Mouse (Mus musculus): ENCODE measurements around the gene Anapc15-ps.
"Not testable (repeated sequence)": the region's sequence is repeated elsewhere in the genome, so short reads cannot be mapped to it uniquely, and the experiment has no call there.

The Anapc15-ps gene

DNA sequence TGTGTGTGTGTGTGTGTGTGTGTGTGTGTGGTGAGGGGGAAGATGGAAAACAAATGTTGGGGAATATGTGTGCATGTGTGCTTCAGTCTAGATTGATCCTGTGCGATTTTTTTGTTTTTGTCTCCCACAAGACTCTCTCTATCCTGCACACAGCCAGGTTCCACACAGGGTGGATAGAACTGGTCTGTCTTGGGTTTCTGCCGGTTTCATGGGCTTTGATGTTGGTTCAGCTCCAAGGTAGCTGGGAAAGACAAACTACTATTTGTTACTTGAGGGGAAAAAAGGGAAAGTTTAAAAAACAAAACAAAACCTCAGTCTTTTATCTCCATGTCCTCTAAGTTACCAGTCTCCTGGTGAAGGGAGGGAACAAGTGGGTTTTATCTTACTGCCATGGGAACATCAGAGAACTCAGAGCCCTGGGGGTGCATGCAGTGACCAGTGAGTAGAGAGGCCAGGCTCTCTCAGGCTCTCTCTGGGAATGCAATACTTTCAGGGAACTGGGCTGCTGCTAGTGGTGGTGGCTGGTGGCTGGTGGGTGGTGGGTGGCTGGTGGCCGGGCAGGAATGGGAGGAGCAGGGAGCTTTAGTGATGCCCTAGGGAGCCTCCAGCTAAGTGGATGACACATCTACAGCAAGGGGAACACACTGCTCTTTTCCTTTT lies 5.8 kb downstream of the Anapc15-ps start:
- no peak for DNase-seq

- DNase-seq: no peak
These were observed 6.5 kb downstream of the Anapc15-ps start for GRCm38 (mm10) chr10:95666791-95667190.

DNA sequence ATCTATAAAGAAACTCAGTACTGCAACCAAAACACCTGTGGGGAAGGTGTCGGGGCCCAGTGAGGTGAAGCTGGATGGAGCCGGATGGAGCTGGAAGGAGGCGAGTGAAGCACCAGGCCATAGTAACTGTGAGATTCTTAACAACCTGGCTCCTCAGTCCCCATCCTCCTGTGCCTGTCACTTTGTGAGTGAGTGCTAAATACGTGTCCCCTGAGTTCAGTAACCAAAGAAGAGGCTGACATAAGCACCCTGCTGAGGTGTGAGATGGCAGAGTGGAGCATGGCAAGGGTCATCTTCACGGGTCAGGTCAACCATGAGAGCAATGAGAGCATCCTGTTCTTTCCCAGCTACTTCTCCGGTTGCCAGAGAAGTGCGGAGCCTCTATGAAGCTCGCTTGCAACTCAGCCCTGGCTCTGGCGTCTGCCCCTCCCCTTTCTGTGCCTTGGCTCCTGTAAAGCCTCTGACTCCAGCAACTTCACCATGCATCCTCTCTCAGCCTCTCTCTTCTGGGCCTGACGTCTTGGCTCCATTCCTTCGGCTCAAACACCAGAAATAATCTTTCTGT lies 7.7 kb downstream of the Anapc15-ps start:
- no peak for DNase-seq

- DNase-seq: no peak
These were observed 8.6 kb downstream of the Anapc15-ps start for GRCm38 (mm10) chr10:95664613-95665012.

DNA sequence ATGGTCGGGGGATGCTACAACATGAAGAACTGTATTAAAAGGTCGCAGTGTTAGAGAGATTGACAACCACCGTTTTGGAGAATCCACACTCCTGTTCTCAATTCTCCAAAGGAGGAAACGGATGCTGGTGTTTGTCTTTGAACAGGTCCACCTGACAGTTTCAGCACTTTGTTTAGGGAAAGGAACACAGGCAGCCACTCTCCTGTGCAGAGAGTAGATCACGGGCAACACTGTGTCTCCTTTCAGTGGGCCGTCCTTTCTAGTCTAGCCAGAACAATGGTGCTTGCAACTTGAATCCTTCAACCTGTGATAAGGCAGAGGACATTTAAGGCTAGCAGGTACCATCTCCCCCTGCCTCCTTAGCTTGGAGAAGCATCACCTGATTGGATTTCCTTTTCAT lies 12.9 kb downstream of the Anapc15-ps start:
- no peak for DNase-seq

DNA sequence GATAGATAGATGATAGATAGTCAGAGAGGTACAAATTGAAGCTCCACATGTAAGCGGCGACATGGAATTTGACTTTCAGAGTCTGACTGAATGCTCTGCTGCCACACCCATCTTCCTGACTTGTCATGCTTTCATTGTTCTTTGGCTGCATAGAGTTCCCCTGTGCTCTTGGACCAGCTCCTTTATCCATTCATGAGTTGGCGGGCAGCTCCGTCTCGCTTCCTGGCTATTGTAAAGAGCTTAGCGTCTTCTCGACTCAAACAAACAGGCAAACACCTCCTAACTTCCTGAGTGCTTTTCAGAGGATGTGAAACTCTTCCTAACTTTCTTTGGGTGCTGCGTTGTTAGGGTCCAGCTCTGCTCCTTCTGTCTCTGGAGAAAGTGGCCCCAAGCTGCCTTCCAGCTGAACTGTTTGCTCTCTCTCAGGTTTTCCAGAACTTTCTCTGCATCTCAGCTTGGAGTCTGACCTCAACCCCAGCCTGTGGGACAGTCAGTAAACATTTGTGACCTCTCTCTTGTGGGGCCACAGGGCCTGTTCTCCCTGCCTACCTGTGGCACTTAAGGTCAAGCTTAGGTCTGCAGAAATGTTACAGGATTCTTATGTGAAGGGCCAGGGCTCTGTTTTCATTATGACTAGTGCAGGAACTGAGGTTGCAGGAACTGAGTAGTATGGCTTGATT lies 13.6 kb downstream of the Anapc15-ps start:
- no peak for DNase-seq

GRCm38 (mm10) chr10:95658836-95659343 lies 14.4 kb downstream of the Anapc15-ps start:
- no peak for DNase-seq

DNA sequence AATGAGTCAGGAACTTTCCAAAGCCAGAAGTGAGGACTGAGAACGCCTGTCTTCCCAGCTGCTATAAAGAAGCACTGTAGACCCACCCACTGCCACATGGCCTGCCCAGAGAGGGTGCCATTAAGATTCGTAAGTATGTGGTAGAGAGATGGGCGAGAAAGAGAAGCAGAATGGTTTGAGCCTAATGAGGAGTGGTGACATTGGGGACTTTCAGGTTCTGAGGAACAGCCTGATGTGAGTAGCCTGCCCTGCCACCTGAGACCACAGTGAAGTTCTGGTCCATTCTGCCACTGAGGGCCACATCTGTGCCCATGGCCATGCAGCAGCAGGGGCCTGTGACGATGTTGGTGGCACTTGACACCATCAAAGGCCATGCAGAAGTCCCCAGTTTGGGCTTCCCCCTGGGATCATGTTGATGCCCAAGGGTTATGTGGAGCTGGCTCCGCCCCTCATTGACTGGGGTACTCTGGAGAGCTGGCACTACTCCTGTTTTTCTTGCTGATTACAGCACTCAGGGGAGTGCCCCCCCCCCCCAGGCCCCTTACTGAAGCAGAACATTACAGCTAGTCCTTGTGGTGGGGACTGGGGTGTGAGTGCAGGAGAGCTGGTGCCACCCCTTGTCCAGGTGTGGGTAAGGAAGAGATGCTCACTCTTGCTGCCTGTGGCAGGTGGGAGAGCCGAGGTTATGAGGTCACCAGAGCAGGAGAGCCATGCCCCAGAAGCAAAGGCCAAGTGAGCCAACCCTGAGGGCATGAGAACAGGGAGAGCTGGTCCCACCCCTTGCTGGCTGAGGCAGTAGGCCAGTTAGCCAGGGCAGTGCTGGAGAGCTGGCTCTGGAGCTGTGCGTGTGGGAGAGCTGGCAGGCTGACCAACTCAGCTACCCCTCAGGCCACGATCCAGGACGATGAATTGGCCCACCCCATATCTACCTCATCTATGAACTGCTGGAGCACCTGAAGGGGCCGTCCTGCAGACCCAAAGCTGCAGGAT lies 16.7 kb downstream of the Anapc15-ps start:
- no peak for DNase-seq

DNA sequence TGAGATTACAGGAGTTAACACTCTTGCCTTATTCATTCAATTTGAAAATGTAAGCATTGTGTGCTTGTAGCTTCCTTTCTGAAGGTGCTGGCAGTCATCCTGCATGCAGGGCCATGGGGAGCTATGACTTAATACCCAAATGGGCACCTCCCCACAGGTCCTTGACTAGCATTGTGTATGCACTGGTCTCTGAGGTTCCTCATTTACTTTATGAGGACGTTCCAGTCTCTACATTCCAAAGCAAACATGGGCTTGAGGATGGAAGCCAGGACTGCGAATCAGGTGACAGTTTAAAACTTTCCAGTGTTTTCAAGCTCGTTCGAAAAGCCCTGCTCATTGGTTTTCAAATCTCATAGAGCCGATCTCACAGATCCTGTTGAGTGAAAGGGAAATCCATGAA lies 21.1 kb downstream of the Anapc15-ps start:
- no peak for DNase-seq

DNA sequence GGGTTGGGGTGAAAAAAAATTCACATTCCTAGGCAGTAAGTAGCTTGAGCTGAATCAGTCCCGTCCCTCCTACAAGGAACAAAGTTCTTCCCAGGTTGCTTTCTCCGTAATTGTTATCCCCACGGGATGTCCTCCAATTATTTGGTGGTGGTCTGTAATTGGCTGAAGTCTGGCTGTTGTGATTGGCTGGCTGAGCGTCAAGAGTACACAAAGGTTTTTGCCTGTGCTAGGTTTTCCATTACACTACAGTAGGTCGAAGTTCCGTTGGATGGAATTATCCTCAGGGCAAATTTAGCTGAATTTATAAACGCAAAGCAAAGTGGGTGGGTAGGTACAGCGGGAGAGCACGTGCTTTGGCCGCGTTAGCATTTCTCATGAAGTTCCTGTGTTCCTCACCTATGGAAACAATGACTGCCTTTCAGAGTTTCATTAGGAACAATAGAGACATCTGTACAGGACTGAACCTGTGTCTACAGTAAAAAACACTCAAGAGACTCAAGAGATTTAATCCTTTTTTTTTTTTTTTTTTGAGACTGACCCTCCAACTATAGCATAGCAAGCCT lies 24.8 kb downstream of the Anapc15-ps start:
- DNase-seq: no peak

- no peak for DNase-seq
These were observed 26.1 kb downstream of the Anapc15-ps start for GRCm38 (mm10) chr10:95647128-95647527.

DNA sequence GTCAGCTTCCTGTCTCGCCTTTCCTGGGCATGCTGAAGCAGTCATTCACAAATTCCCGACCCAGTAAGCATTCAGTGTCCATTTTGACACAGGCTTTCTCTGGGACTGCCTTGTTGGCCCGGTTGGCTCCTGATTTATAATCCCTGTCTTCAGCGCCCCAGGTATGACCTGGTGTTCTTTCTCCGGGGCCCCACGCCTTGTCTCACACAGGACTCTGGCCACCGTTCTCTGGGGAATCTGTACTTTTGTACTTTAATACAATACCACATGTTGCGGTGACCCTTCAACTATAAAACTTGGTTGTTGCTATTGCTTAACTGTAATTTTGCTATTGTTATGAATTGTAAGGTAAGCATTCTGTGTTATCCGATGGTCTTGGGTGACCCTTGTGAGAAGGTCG lies 26.7 kb downstream of the Anapc15-ps start:
- no peak for DNase-seq

- DNase-seq: no peak
These were observed 29.4 kb downstream of the Anapc15-ps start for GRCm38 (mm10) chr10:95643696-95644360.

DNA sequence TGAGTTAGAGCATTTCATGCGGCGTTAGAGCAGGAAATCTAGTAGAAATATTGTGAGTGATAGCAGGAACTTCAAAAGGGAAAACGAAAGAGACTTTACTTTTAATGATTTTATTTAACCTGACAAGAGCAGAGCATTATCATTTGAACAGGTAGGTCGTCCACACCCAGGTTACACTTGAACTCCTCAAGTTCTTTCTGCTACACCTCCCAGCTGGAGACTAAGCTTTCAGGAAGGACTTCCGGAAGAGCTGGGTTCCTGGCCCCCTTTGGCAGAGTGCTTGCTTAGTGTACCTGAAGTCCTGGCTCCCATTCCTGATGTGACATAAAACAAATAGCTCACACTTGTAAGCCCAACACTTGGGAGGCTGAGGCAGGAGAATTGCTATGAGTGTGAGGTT lies 30.2 kb downstream of the Anapc15-ps start:
- no peak for DNase-seq

DNA sequence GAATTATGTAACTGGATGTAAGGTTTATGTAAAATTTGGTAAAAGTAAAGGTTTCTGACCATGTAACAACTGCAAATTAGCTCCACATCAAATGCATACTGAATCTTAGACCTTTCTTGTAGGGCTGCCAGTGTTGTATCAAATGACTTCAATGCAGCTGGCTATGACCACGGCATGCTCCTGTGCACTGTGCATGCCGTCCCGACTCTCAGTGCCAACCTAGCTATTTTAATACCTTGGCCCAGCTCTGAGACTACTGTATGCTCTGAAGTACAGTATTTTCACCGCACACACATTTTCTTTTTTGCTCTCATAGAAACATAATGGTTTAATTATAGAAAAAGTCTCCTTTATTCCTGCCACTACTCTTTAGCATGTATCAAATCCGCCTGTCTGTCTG lies 31.9 kb downstream of the Anapc15-ps start:
- no peak for DNase-seq

DNA sequence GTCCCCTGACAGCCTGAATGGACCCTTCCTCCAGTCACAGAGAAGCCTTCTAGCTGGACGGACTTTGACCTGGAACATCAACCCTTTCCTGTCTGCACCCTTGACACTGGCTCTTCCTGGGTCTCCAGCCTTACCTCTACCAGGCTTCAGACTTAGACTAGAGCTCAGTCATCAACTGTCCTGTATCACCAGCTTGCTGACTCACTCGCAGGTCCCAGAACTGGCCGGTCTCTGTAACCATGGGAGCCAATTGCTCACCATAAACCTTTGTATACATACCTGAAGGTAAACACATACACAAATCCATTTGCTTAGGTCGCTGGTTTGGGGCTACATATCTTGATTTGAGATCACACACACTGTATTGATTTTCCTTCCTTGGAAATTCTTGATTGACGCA lies 33.8 kb downstream of the Anapc15-ps start:
- no peak for DNase-seq

GRCm38 (mm10) chr10:95634751-95635150 lies 38.5 kb downstream of the Anapc15-ps start:
- no peak for DNase-seq

DNA sequence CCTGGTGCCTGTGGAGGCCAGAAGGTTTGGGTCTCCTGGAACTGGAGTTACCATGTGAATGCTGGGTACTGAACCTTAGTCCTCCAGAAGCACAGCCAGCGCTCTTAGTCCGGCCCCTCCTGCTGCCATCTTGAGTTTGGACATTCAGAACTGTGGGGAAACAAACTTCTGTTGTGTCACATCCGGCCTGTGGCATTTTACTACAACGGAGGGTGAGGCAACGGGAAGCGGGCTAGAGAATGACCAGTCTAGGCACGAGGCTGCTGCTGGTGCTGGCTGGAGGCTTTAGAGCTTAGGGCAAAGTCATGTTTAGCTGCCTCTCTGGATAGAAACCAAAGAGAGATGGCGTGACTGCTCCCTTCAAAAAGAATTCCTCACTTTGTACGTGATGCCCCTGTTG lies 39.0 kb downstream of the Anapc15-ps start:
- DNase-seq: no peak

DNA sequence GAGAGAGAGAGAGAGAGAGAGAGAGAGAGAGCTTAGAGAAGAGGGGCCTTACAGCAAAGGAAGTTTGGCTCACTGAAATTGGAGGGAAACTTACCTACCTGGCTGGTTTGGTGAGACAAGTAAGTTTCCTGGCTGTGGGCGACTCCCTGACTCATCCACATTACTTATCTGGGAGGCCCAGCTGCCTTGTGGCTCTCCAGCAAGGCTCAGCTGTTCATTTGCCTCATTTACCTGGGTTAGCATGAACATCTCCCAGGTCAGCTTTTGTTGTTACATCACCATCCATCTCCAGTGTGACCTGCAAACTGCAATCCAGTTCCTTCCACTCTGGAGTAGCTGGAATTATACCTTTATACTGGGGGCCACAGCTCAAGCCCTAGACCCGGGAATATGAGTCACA lies 41.7 kb downstream of the Anapc15-ps start:
- DNase-seq: no peak

DNA sequence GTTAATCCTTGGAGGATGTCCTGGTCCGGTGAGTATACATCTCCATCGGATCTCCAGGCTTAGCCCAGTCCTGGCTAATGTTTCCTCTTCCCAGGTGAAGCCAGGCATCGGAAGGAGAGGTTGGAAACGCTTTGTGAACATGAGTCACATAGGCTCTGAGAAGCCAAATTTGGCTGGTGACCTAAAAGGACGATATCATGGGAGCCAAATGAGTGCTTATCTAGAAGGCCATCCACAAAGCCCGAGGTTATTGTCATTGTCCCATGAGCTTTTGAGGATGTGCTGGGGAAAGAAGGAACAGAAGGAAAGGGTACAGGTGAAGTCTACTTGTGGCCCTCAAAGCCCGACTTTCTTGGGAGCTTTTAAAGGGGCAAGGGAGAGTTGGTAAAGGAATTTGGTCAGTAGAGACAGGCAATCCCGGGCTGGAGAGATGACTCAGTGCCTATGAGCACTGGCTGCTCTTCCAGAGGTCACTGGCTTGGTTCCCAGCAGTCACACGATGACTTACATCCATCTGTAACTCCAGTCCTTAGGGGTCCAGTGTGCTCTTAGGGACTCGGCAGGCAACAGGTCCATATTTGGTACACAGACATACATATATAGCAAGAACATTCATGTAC lies 42.4 kb downstream of the Anapc15-ps start:
- DNase-seq: no peak

GRCm38 (mm10) chr10:95630166-95630565 lies 43.1 kb downstream of the Anapc15-ps start:
- not testable (repeated sequence) for DNase-seq

- DNase-seq: no peak
These were observed 44.9 kb downstream of the Anapc15-ps start for GRCm38 (mm10) chr10:95628338-95628737.
